ENCODE assay signal across 13 mouse cellular contexts in genomic region chr1:167240361-167240760, GRCm38 (mm10). TPM values are rescaled to one million over a fixed set of nuclear protein-coding genes. Genes with fewer than 3 reads are reported as not detected.
A peak's percentile ranks its signal among the peaks of the same experiment; 100 is the strongest.
DNase-seq lines count a peak whose midpoint lies in the region; ATAC-seq and TF ChIP-seq lines count a peak whose summit lies in the region.
"Had no signal": no experiment of that assay in that cellular context is flagged by ENCODE, and none has a peak within 500 bp of the region (broad histone marks: within the 10 kb centered on the region; RNA-seq: fewer than 3 reads in every experiment).

No protein-coding gene starts in this region.

- no peaks in the 10 kb centered on the region for H3K9me3 ChIP-seq in forebrain, embryonic 10.5 days
- no peaks in the 10 kb centered on the region for H3K9me3 ChIP-seq in forebrain, embryonic 11.5 days (ENCODE audit: control insufficient read depth, low read length)
- H3K9me3 ChIP-seq in hindbrain, postnatal 0 days (ENCODE audit: low read length), result no peaks in the 10 kb centered on the region
- H3K9me3 ChIP-seq: limb, embryonic 15.5 days; neural tube, embryonic 13.5 days had no signal

- H3K27me3 ChIP-seq in forebrain, embryonic 10.5 days (ENCODE audit: poor library complexity, severe bottlenecking), result no peaks in the 10 kb centered on the region
- no peaks in the 10 kb centered on the region for H3K27me3 ChIP-seq in forebrain, embryonic 11.5 days (ENCODE audit: control insufficient read depth, insufficient read depth, low read length)
- no peaks in the 10 kb centered on the region for H3K27me3 ChIP-seq in testis, adult 2 months (ENCODE audit: control insufficient read depth, insufficient read depth, low read length)
- H3K27me3 ChIP-seq in hindbrain, postnatal 0 days (ENCODE audit: insufficient read depth, low read length), result no peaks in the 10 kb centered on the region
- H3K27me3 ChIP-seq: limb, embryonic 15.5 days; neural tube, embryonic 13.5 days had no signal

- H3K4me1 ChIP-seq in forebrain, embryonic 10.5 days, result peaks cover 85% of the 10 kb centered on the region
- H3K4me1 ChIP-seq in forebrain, embryonic 11.5 days (replicated peaks; ENCODE audit: control insufficient read depth, insufficient read depth, low read length), result peaks cover 27% of the 10 kb centered on the region
- H3K4me1 ChIP-seq in testis, adult 2 months (ENCODE audit: control insufficient read depth, insufficient read depth, low read length), result no peaks in the 10 kb centered on the region; the same call in 1 of the 2 replicates
- H3K4me1 ChIP-seq in hindbrain, postnatal 0 days (ENCODE audit: insufficient read depth, low read length), result peaks cover 14% of the 10 kb centered on the region; the same call in 1 of the 2 replicates

- no peak overlapping the region for H3K9ac ChIP-seq in forebrain, embryonic 11.5 days (ENCODE audit: low read length)
- H3K9ac ChIP-seq in hindbrain, postnatal 0 days (replicated peaks; ENCODE audit: low read length), result no peak overlapping the region
- H3K9ac ChIP-seq: limb, embryonic 15.5 days; neural tube, embryonic 13.5 days had no signal

- peak overlapping the region; percentile 32 for H3K27ac ChIP-seq in forebrain, embryonic 10.5 days
- no peak overlapping the region for H3K27ac ChIP-seq in forebrain, embryonic 11.5 days (ENCODE audit: low read depth, low read length)
- no peak overlapping the region for H3K27ac ChIP-seq in testis, adult 2 months (ENCODE audit: control insufficient read depth, insufficient read depth, low read depth, low read length)
- H3K27ac ChIP-seq in hindbrain, postnatal 0 days, result 0 out of 2 replicates have a peak overlapping the region, but pooled peaks have one; percentile 21
- H3K27ac ChIP-seq: limb, embryonic 15.5 days had no signal

- H3K36me3 ChIP-seq in forebrain, embryonic 10.5 days (replicated peaks), result peaks cover 25% of the 10 kb centered on the region
- H3K36me3 ChIP-seq in forebrain, embryonic 11.5 days (ENCODE audit: control insufficient read depth, insufficient read depth, low read length), result no peaks in the 10 kb centered on the region
- no peaks in the 10 kb centered on the region for H3K36me3 ChIP-seq in testis, adult 2 months (ENCODE audit: control insufficient read depth, insufficient read depth, low read length)
- no peaks in the 10 kb centered on the region for H3K36me3 ChIP-seq in hindbrain, postnatal 0 days (ENCODE audit: insufficient read depth, low read length)

- WGBS in forebrain, embryonic 10.5 days, result 27% methylated on average over 5 of the region's 5 CpGs
- WGBS in forebrain, embryonic 11.5 days, result 34% methylated on average over 5 of the region's 5 CpGs
- 30% methylated on average over 5 of the region's 5 CpGs for WGBS in hindbrain, postnatal 0 days

- TF ChIP-seq POLR2A in testis, adult 2 months (IDR thresholded peaks at IDR 0.05; ENCODE audit: control insufficient read depth, low read depth, low read length), result no peak

- no peak overlapping the region for H3K4me2 ChIP-seq in forebrain, embryonic 11.5 days (ENCODE audit: low read depth, low read length, severe bottlenecking)
- 0 out of 2 replicates have a peak overlapping the region, but pooled peaks have one; percentile 16 for H3K4me2 ChIP-seq in hindbrain, postnatal 0 days (ENCODE audit: low read depth, low read length)
- H3K4me2 ChIP-seq: limb, embryonic 15.5 days; neural tube, embryonic 13.5 days had no signal

- ATAC-seq in forebrain, embryonic 11.5 days (replicated peaks; ENCODE audit: low FRiP score), result no peak
- ATAC-seq in hindbrain, postnatal 0 days, result no peak

- H3K4me3 ChIP-seq in forebrain, embryonic 10.5 days, result no peak overlapping the region
- no peak overlapping the region for H3K4me3 ChIP-seq in forebrain, embryonic 11.5 days (ENCODE audit: low read depth, low read length)
- peak overlapping the region; percentile 43 for H3K4me3 ChIP-seq in testis, adult 2 months (ENCODE audit: control insufficient read depth, low read depth, low read length)
- H3K4me3 ChIP-seq in hindbrain, postnatal 0 days (ENCODE audit: low read length), result no peak overlapping the region
- H3K4me3 ChIP-seq: limb, embryonic 15.5 days; neural tube, embryonic 13.5 days had no signal

- DNase-seq in forebrain, embryonic 10.5 days (ENCODE audit: extremely low spot score, low spot score), result peak; percentile 29
- no peak for DNase-seq in forebrain, embryonic 11.5 days (ENCODE audit: low spot score)
- DNase-seq in testis, postnatal 10 days (ENCODE audit: low spot score), result no peak
- DNase-seq in hindbrain, postnatal 0 days (ENCODE audit: low spot score), result no peak
- DNase-seq in urinary bladder, adult 2 months (ENCODE audit: low spot score), result no peak
- no peak for DNase-seq in adrenal gland, adult 8-10 months
- DNase-seq in left cerebral cortex, adult 11 months (ENCODE audit: low spot score), result no peak
- DNase-seq: adrenal gland, postnatal 14 days; kidney, postnatal 36 days; thymus, postnatal 4 days had no signal

- TF ChIP-seq CTCF in testis, adult 2 months (IDR thresholded peaks at IDR 0.05; ENCODE audit: control insufficient read depth, insufficient read depth, insufficient replicate concordance, low read depth, low read length), result no peak
- no peak for TF ChIP-seq CTCF in hindbrain, postnatal 0 days (IDR thresholded peaks at IDR 0.05; ENCODE audit: low read depth)

RNA-seq across cellular contexts. Expression of gene Uck2, which starts 44.8 kb away (rescaled TPM):
- polyA plus RNA-seq in forebrain, embryonic 10.5 days (2016; fragmentation: Nextera tagmentation; extraction: Ambion mirVana), result 135 TPM in 2 replicates
- polyA plus RNA-seq in forebrain, embryonic 11.5 days (2014; fragmentation: Nextera tagmentation; extraction: Ambion mirVana), result 125 and 140 TPM in 2 replicates
- polyA plus RNA-seq in testis, adult 2 months (2012; rRNA removed), result 160 and 161 TPM in 2 replicates
- 71.8 and 91.3 TPM in 2 replicates for total RNA-seq in hindbrain, postnatal 0 days (2014; rRNA removed)
- 40.1 and 44.7 TPM in 2 replicates for polyA plus RNA-seq in hindbrain, postnatal 0 days (2015; fragmentation: Nextera tagmentation; extraction: Ambion mirVana)
- 12.0 and 19.0 TPM in 2 replicates for polyA plus RNA-seq in urinary bladder, adult 2 months (2012; rRNA removed)
- total RNA-seq in adrenal gland, adult 8-10 months (2022), result 10 to 100 TPM; 30.9 to 55.9 (median 45.0) TPM

Comparison
In these comparisons a context has a peak if more than half of its experiments do, and no peak if none do; other contexts are left out.
1. H3K27ac ChIP-seq: peak in forebrain, embryonic 10.5 days (single experiment) and hindbrain, postnatal 0 days (single experiment); none in forebrain, embryonic 11.5 days (single experiment) and testis, adult 2 months (single experiment).